8 mouse cellular contexts compared by ENCODE assay signal in genomic region chr4:41711705-41712375, GRCm38 (mm10). TPM values are rescaled to one million over a fixed set of nuclear protein-coding genes. Genes with fewer than 3 reads are reported as not detected.
DNase-seq lines count a peak whose midpoint lies in the region; ATAC-seq and TF ChIP-seq lines count a peak whose summit lies in the region.

No protein-coding gene starts in this region.

- peak overlapping the region; percentile 97; the same call in 1 of the 2 replicates for H3K27ac ChIP-seq in layer of hippocampus, adult 2 months
- H3K27ac ChIP-seq in hindbrain, postnatal 0 days: no peak overlapping the region
- H3K27ac ChIP-seq in neural tube, embryonic 13.5 days (replicated peaks): no peak overlapping the region

- H3K27me3 ChIP-seq in hindbrain, postnatal 0 days (ENCODE audit: insufficient read depth, low read length): no peaks in the 10 kb centered on the region
- no peaks in the 10 kb centered on the region for H3K27me3 ChIP-seq in neural tube, embryonic 13.5 days

- H3K4me1 ChIP-seq in hindbrain, postnatal 0 days (ENCODE audit: insufficient read depth, low read length): peaks cover 11% of the 10 kb centered on the region; the same call in 1 of the 2 replicates
- H3K4me1 ChIP-seq in neural tube, embryonic 13.5 days (replicated peaks): peaks cover 61% of the 10 kb centered on the region

- intact Hi-C loops in left cerebral cortex, postnatal 4 days (cut with DNase I): no loop called here

- peak overlapping the region; percentile 98 for H3K4me3 ChIP-seq in layer of hippocampus, adult 2 months
- H3K4me3 ChIP-seq in hindbrain, postnatal 0 days (ENCODE audit: low read length): peak overlapping the region; percentile 69
- H3K4me3 ChIP-seq in neural tube, embryonic 13.5 days: peak overlapping the region; percentile 77

- TF ChIP-seq CTCF in layer of hippocampus, adult 2 months (conservative IDR thresholded peaks at IDR 0.05): no peak
- TF ChIP-seq CTCF in hindbrain, postnatal 0 days (IDR thresholded peaks at IDR 0.05; ENCODE audit: low read depth): no peak

- H3K36me3 ChIP-seq in hindbrain, postnatal 0 days (ENCODE audit: insufficient read depth, low read length): no peaks in the 10 kb centered on the region
- H3K36me3 ChIP-seq in neural tube, embryonic 13.5 days: peaks cover 22% of the 10 kb centered on the region; the same call in 1 of the 2 replicates

- no peak for DNase-seq in layer of hippocampus, adult 2 months (ENCODE audit: low spot score in 2 of 2)
- DNase-seq in layer of hippocampus, postnatal 10 days (ENCODE audit: low spot score in 2 of 2): no peak
- DNase-seq in cerebellum, postnatal 25 days: peak; percentile 60 to 68
- no peak for DNase-seq in hindbrain, postnatal 0 days (ENCODE audit: low spot score)
- DNase-seq in left cerebral cortex, postnatal 4 days: no peak
- DNase-seq in adrenal gland, adult 8-10 months: no peak
- DNase-seq in retina, embryonic 14.5 days (ENCODE audit: low spot score): no peak

- WGBS in hindbrain, postnatal 0 days: 58% methylated on average over 16 of the region's 16 CpGs
- 80% methylated on average over 16 of the region's 16 CpGs for WGBS in neural tube, embryonic 13.5 days

- H3K9ac ChIP-seq in hindbrain, postnatal 0 days (replicated peaks; ENCODE audit: low read length): peak overlapping the region; percentile 82
- H3K9ac ChIP-seq in neural tube, embryonic 13.5 days: peak overlapping the region; percentile 90

- H3K9me3 ChIP-seq in hindbrain, postnatal 0 days (ENCODE audit: low read length): no peaks in the 10 kb centered on the region
- H3K9me3 ChIP-seq in neural tube, embryonic 13.5 days: no peaks in the 10 kb centered on the region

- ATAC-seq in hindbrain, postnatal 0 days: no peak
- no peak for ATAC-seq in neural tube, embryonic 13.5 days (ENCODE audit: low read depth)

- peak overlapping the region; percentile 90 for H3K4me2 ChIP-seq in hindbrain, postnatal 0 days (ENCODE audit: low read depth, low read length)
- H3K4me2 ChIP-seq in neural tube, embryonic 13.5 days: peak overlapping the region; percentile 94

RNA-seq across cellular contexts. Expression of gene Rpp25l, which starts 1.5 kb away (rescaled TPM):
- total RNA-seq in layer of hippocampus, adult 2 months (2021): 10 to 100 TPM; 29.4 to 31.0 TPM
- 10 to 100 TPM; 27.7 to 34.4 TPM for total RNA-seq in layer of hippocampus, postnatal 10 days (2021)
- total RNA-seq in hindbrain, postnatal 0 days (2014; rRNA removed): 35.0 and 42.2 TPM in 2 replicates
- polyA plus RNA-seq in hindbrain, postnatal 0 days (2015; fragmentation: Nextera tagmentation; extraction: Ambion mirVana): 47.3 and 48.3 TPM in 2 replicates
- polyA plus RNA-seq in neural tube, embryonic 13.5 days (2015; fragmentation: Nextera tagmentation; extraction: Ambion mirVana): 62.6 and 63.4 TPM in 2 replicates
- 10 to 100 TPM; 32.2 to 34.5 TPM for total RNA-seq in left cerebral cortex, postnatal 4 days (2021)
- 10 to 100 TPM; 35.0 to 44.4 (median 41.8) TPM for total RNA-seq in adrenal gland, adult 8-10 months (2022)

RNA-seq across cellular contexts. Expression of gene Dctn3, which starts 11.1 kb away (rescaled TPM):
- 100 to 1,000 TPM; 136 to 153 TPM for total RNA-seq in layer of hippocampus, adult 2 months (2021)
- 100 to 1,000 TPM; 142 to 158 TPM for total RNA-seq in layer of hippocampus, postnatal 10 days (2021)
- total RNA-seq in hindbrain, postnatal 0 days (2014; rRNA removed): 145 and 147 TPM in 2 replicates
- 306 and 316 TPM in 2 replicates for polyA plus RNA-seq in hindbrain, postnatal 0 days (2015; fragmentation: Nextera tagmentation; extraction: Ambion mirVana)
- 278 and 317 TPM in 2 replicates for polyA plus RNA-seq in neural tube, embryonic 13.5 days (2015; fragmentation: Nextera tagmentation; extraction: Ambion mirVana)
- 100 to 1,000 TPM; 161 to 166 TPM for total RNA-seq in left cerebral cortex, postnatal 4 days (2021)
- 100 to 1,000 TPM; 113 to 133 (median 119) TPM for total RNA-seq in adrenal gland, adult 8-10 months (2022)

RNA-seq across cellular contexts. Expression of gene Il11ra1, which starts 12.1 kb away (rescaled TPM):
- total RNA-seq in layer of hippocampus, adult 2 months (2021): 10 to 100 TPM; 39.1 to 43.3 TPM
- 10 to 100 TPM; 23.2 to 24.5 TPM for total RNA-seq in layer of hippocampus, postnatal 10 days (2021)
- total RNA-seq in hindbrain, postnatal 0 days (2014; rRNA removed): 24.4 and 41.9 TPM in 2 replicates
- 47.4 and 49.8 TPM in 2 replicates for polyA plus RNA-seq in hindbrain, postnatal 0 days (2015; fragmentation: Nextera tagmentation; extraction: Ambion mirVana)
- 53.6 and 60.2 TPM in 2 replicates for polyA plus RNA-seq in neural tube, embryonic 13.5 days (2015; fragmentation: Nextera tagmentation; extraction: Ambion mirVana)
- total RNA-seq in left cerebral cortex, postnatal 4 days (2021): 10 to 100 TPM; 17.8 to 20.7 TPM
- 100 to 1,000 TPM in 2 of 4 experiments, 10 to 100 TPM in 2; 81.8 to 130 (median 112) TPM for total RNA-seq in adrenal gland, adult 8-10 months (2022)

RNA-seq across cellular contexts. Expression of gene Cntfr, which starts 15.0 kb away (rescaled TPM):
- total RNA-seq in layer of hippocampus, adult 2 months (2021): 10 to 100 TPM; 96.5 to 98.8 TPM
- 10 to 100 TPM; 64.7 to 65.0 TPM for total RNA-seq in layer of hippocampus, postnatal 10 days (2021)
- 59.3 and 61.9 TPM in 2 replicates for total RNA-seq in hindbrain, postnatal 0 days (2014; rRNA removed)
- polyA plus RNA-seq in hindbrain, postnatal 0 days (2015; fragmentation: Nextera tagmentation; extraction: Ambion mirVana): 18.5 and 22.1 TPM in 2 replicates
- polyA plus RNA-seq in neural tube, embryonic 13.5 days (2015; fragmentation: Nextera tagmentation; extraction: Ambion mirVana): 28.9 and 29.7 TPM in 2 replicates
- 10 to 100 TPM; 60.5 to 61.7 TPM for total RNA-seq in left cerebral cortex, postnatal 4 days (2021)
- 10 to 100 TPM; 41.4 to 50.9 (median 48.4) TPM for total RNA-seq in adrenal gland, adult 8-10 months (2022)

RNA-seq across cellular contexts. Expression of gene Arid3c, which starts 19.1 kb away (rescaled TPM):
- not detected for total RNA-seq in layer of hippocampus, adult 2 months (2021)
- not detected for total RNA-seq in layer of hippocampus, postnatal 10 days (2021)
- total RNA-seq in hindbrain, postnatal 0 days (2014; rRNA removed): 0.22 and 2.1 TPM in 2 replicates
- polyA plus RNA-seq in hindbrain, postnatal 0 days (2015; fragmentation: Nextera tagmentation; extraction: Ambion mirVana): 0.68 and 0.99 TPM in 2 replicates
- polyA plus RNA-seq in neural tube, embryonic 13.5 days (2015; fragmentation: Nextera tagmentation; extraction: Ambion mirVana): 1.6 and 2.2 TPM in 2 replicates
- under 1 TPM; 0.22 to 0.26 TPM for total RNA-seq in left cerebral cortex, postnatal 4 days (2021)
- total RNA-seq in adrenal gland, adult 8-10 months (2022): not detected

Comparison
In these comparisons a context has a peak if more than half of its experiments do, and no peak if none do; other contexts are left out.
1. DNase-seq: peak in cerebellum, postnatal 25 days (2 of 2); none in layer of hippocampus, adult 2 months (0 of 2), layer of hippocampus, postnatal 10 days (0 of 2), hindbrain, postnatal 0 days (single experiment), left cerebral cortex, postnatal 4 days (single experiment), adrenal gland, adult 8-10 months (single experiment) and retina, embryonic 14.5 days (single experiment).
2. Peak in every context shown above with its lines, with median percentiles within 50 percentile points of each other: H3K4me3 ChIP-seq.